Mouse (Mus musculus): ENCODE results near the gene Arhgap22. TPM values are rescaled to one million over a fixed set of nuclear protein-coding genes. Genes with fewer than 3 reads are reported as not detected.

Gene Arhgap22
- polyA plus RNA-seq, 3 experiments from 2014 or later = 0.18 TPM; not detected in 2

- no peak for ATAC-seq
Observed at GRCm38 (mm10) chr14:33215163-33215562, 1.3 kb downstream of the Arhgap22 start.

GRCm38 (mm10) chr14:33216343-33217208 is 2.8 kb downstream of the Arhgap22 start:
- ATAC-seq = no peak

GRCm38 (mm10) chr14:33225235-33225634 is 11.4 kb downstream of the Arhgap22 start:
- no peak for ATAC-seq

- no peak for ATAC-seq
Observed at GRCm38 (mm10) chr14:33230672-33231071, 16.8 kb downstream of the Arhgap22 start.

- no peak for ATAC-seq
Observed at GRCm38 (mm10) chr14:33231311-33231710, 17.5 kb downstream of the Arhgap22 start.

- ATAC-seq = no peak
Observed at GRCm38 (mm10) chr14:33232048-33232447, 18.2 kb downstream of the Arhgap22 start.

GRCm38 (mm10) chr14:33235661-33236060 is 21.8 kb downstream of the Arhgap22 start:
- no peak for ATAC-seq

GRCm38 (mm10) chr14:33240400-33240799 is 26.6 kb downstream of the Arhgap22 start:
- no peak for ATAC-seq

- no peak for ATAC-seq
Observed at GRCm38 (mm10) chr14:33243261-33243660, 29.4 kb downstream of the Arhgap22 start.

GRCm38 (mm10) chr14:33244519-33244918 is 30.7 kb downstream of the Arhgap22 start:
- ATAC-seq = no peak

- no peak for ATAC-seq
Observed at GRCm38 (mm10) chr14:33244946-33245345, 31.1 kb downstream of the Arhgap22 start.

GRCm38 (mm10) chr14:33246476-33246875 is 32.6 kb downstream of the Arhgap22 start:
- ATAC-seq = no peak

GRCm38 (mm10) chr14:33247623-33248022 is 33.8 kb downstream of the Arhgap22 start:
- ATAC-seq = no peak

- ATAC-seq = no peak
Observed at GRCm38 (mm10) chr14:33248741-33249140, 34.9 kb downstream of the Arhgap22 start.

GRCm38 (mm10) chr14:33250215-33250939 is 36.6 kb downstream of the Arhgap22 start:
- no peak for ATAC-seq

- no peak for ATAC-seq
Observed at GRCm38 (mm10) chr14:33250956-33251745, 37.3 kb downstream of the Arhgap22 start.

GRCm38 (mm10) chr14:33258256-33258655 is 44.4 kb downstream of the Arhgap22 start:
- ATAC-seq = no peak

GRCm38 (mm10) chr14:33260131-33260530 is 46.3 kb downstream of the Arhgap22 start:
- no peak for ATAC-seq

- ATAC-seq = no peak
Observed at GRCm38 (mm10) chr14:33264795-33265194, 51.0 kb downstream of the Arhgap22 start.

GRCm38 (mm10) chr14:33276240-33276639 is 62.4 kb downstream of the Arhgap22 start:
- no peak for ATAC-seq

- no peak for ATAC-seq
Observed at GRCm38 (mm10) chr14:33278374-33278773, 64.5 kb downstream of the Arhgap22 start.

GRCm38 (mm10) chr14:33280921-33281320 is 67.1 kb downstream of the Arhgap22 start:
- no peak for ATAC-seq

- ATAC-seq = no peak
Observed at GRCm38 (mm10) chr14:33282447-33282846, 68.6 kb downstream of the Arhgap22 start.
